Mouse (Mus musculus) thymus, adult 2 months (tissue): ENCODE data around the gene Ccn2. TPM values are rescaled to one million over a fixed set of nuclear protein-coding genes. Genes with fewer than 3 reads are reported as not detected.

ENCODE experiments used
- DNase-seq: peaks from one replicate; pipeline ENCODE4 v3.0.0; 2021
- H3K27ac ChIP-seq: fragments of 200-500 bp; 2 replicates; pipeline ENCODE4 v1.5.1; 2012; ENCODE audit warnings: low read length, control low read depth; ENCODE audit not compliant: control insufficient read depth, insufficient read depth
- H3K27me3 ChIP-seq: fragments of 200-500 bp; 2 replicates; pipeline ENCODE4 v1.6.1; 2012; ENCODE audit warnings: mild to moderate bottlenecking, low read length, moderate library complexity, mixed read lengths; ENCODE audit not compliant: control insufficient read depth, insufficient read depth
- H3K36me3 ChIP-seq: fragments of 200-500 bp; 2 replicates; pipeline ENCODE4 v1.6.1; 2012; ENCODE audit warnings: mild to moderate bottlenecking, low read length, moderate library complexity; ENCODE audit not compliant: control insufficient read depth, insufficient read depth
- H3K4me1 ChIP-seq: fragments of 200-500 bp; replicated peaks from 2 replicates; pipeline ENCODE4 v1.6.1; 2012; ENCODE audit warnings: low read length; ENCODE audit not compliant: control insufficient read depth, insufficient read depth
- H3K4me3 ChIP-seq: fragments of 200-500 bp; 2 replicates; pipeline ENCODE4 v1.5.1; 2012; ENCODE audit warnings: mild to moderate bottlenecking, low read length, control low read depth, moderate library complexity; ENCODE audit not compliant: control insufficient read depth, insufficient read depth
- CTCF ChIP-seq: fragments of 200-500 bp; IDR thresholded peaks from 2 replicates; pipeline ENCODE4 v1.5.1; 2012; ENCODE audit warnings: mild to moderate bottlenecking, control low read depth, low read length, moderate library complexity, borderline replicate concordance; ENCODE audit not compliant: control insufficient read depth, poor library complexity, insufficient read depth; ENCODE audit errors: extremely low read depth
- POLR2A ChIP-seq: fragments of 200-500 bp; IDR thresholded peaks from 2 replicates; pipeline ENCODE4 v1.6.1; 2012; ENCODE audit warnings: mild to moderate bottlenecking, low read length, control low read depth, moderate library complexity; ENCODE audit not compliant: control insufficient read depth, poor library complexity, insufficient read depth; ENCODE audit errors: extremely low read depth
- WGBS: fragments of 180-500 bp; shearing (Covaris S2); methylation state at CpG from one replicate; pipeline ENCODE4 v1.1.7; 2018; 5-methylcytosine and 5-hydroxymethylcytosine counted together
- polyA plus RNA-seq: library from polyadenylated mRNA; depleted of rRNA; stranded (reverse); fragments of >200 nt; gene quantifications from 2 replicates; pipeline ENCODE4 v1.2.3, GENCODE M21; 2012; rRNA removed

The Ccn2 gene
- polyA plus RNA-seq, 1 experiment = 19.7 TPM

- DNase-seq = no peak
- TF ChIP-seq CTCF (no peak), POLR2A (no peak)
Observed at GRCm38 (mm10) chr10:24645169-24645568, 49.9 kb downstream of the Ccn2 start.

More at GRCm38 (mm10) chr10:24645169-24645568, 49.9 kb downstream of the Ccn2 start:
- Histone ChIP-seq H3K4me1 (peaks cover 5% of the 10 kb centered on the region), H3K4me3 (no peak overlapping the region), H3K27ac (no peak overlapping the region), H3K27me3 (no peaks in the 10 kb centered on the region), H3K36me3 (no peaks in the 10 kb centered on the region)
- WGBS = 98% methylated on average over 8 of the region's 8 CpGs

Other genes with a start within 250 kb of the Ccn2 start
- gene Enpp1, start 116.7 kb downstream of the Ccn2 start, polyA plus RNA-seq = 0.80 and 0.89 TPM in 2 replicates
- gene Enpp3, start 247.4 kb downstream of the Ccn2 start, polyA plus RNA-seq = 0.53 and 0.57 TPM in 2 replicates